ENCODE assay signal across 24 mouse cellular contexts in the genomic region with DNA sequence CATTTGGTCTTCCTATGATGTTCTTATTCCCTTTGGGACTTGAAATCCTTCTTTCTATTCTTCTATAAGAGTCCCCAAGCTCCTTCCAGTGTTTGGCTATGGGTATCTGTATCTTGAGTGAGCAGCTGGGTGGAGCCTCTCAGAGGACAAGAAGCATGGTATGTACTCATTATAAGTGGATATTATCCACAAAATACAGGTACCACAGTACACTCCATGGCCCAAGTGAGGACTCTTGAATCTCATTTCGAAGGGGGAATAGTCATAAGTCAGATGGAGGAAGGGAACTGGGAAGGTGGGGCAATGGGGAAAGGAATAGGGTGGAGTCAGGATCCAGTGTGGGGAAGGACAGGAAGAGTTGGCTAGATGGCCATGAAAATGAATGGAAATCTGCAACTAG. TPM values are rescaled to one million over a fixed set of nuclear protein-coding genes. Genes with fewer than 3 reads are reported as not detected.
A peak's percentile ranks its signal among the peaks of the same experiment; 100 is the strongest.
DNase-seq lines count a peak whose midpoint lies in the region; ATAC-seq and TF ChIP-seq lines count a peak whose summit lies in the region.
"Had no signal": no experiment of that assay in that cellular context is flagged by ENCODE, and none has a peak within 500 bp of the region (broad histone marks: within the 10 kb centered on the region; RNA-seq: fewer than 3 reads in every experiment).

No protein-coding gene starts in this region.

- DNase-seq in cerebellum, adult 9-11 months: peak; percentile 40
- no peak for DNase-seq in cerebellum, adult 11 months
- DNase-seq in lung, postnatal 0 days (ENCODE audit: low spot score): peak; percentile 50
- DNase-seq in lung, adult 2 months: no peak
- DNase-seq in testis, postnatal 10 days (ENCODE audit: low spot score): no peak
- DNase-seq in retina, postnatal 1 day: no peak
- DNase-seq: adrenal gland, adult 8-10 months; adrenal gland, postnatal 14 days; adrenal gland, postnatal 36 days; cerebellum, adult 18-20 months; cerebellum, postnatal 10 days; cerebellum, postnatal 25 days; forebrain, postnatal 0 days had no signal

- no peak for TF ChIP-seq POLR2A in lung, adult 2 months (IDR thresholded peaks at IDR 0.05; ENCODE audit: borderline replicate concordance, extremely low read depth, low read depth, low read length)
- TF ChIP-seq POLR2A in testis, adult 2 months (IDR thresholded peaks at IDR 0.05; ENCODE audit: control insufficient read depth, low read depth, low read length): no peak

- H3K9ac ChIP-seq in lung, postnatal 0 days (replicated peaks; ENCODE audit: low read depth): no peak overlapping the region
- H3K9ac ChIP-seq: embryonic facial prominence, embryonic 12.5 days; forebrain, embryonic 13.5 days; forebrain, embryonic 15.5 days; forebrain, postnatal 0 days had no signal

- no peak overlapping the region for H3K4me3 ChIP-seq in lung, postnatal 0 days (ENCODE audit: low read depth, low read length)
- no peak overlapping the region for H3K4me3 ChIP-seq in lung, adult 2 months (replicated peaks; ENCODE audit: extremely low read depth, low read depth, low read length)
- peak overlapping the region; percentile 73 for H3K4me3 ChIP-seq in testis, adult 2 months (ENCODE audit: control insufficient read depth, low read depth, low read length)
- H3K4me3 ChIP-seq: embryonic facial prominence, embryonic 10.5 days; embryonic facial prominence, embryonic 12.5 days; forebrain, embryonic 13.5 days; forebrain, embryonic 15.5 days had no signal

- H3K36me3 ChIP-seq in lung, postnatal 0 days (ENCODE audit: insufficient read depth, low read length): 0 out of 2 replicates have a peak, but pooled peaks cover 7% of the 10 kb centered on the region
- H3K36me3 ChIP-seq in testis, adult 2 months (ENCODE audit: control insufficient read depth, insufficient read depth, low read length): no peaks in the 10 kb centered on the region; the same call in 1 of the 2 replicates

- no peaks in the 10 kb centered on the region for H3K9me3 ChIP-seq in lung, postnatal 0 days (ENCODE audit: low read length)
- H3K9me3 ChIP-seq: embryonic facial prominence, embryonic 10.5 days; embryonic facial prominence, embryonic 12.5 days; forebrain, embryonic 13.5 days; forebrain, embryonic 15.5 days; G1E had no signal

- H3K4me2 ChIP-seq in lung, postnatal 0 days (replicated peaks; ENCODE audit: low read depth, low read length): no peak overlapping the region
- H3K4me2 ChIP-seq: embryonic facial prominence, embryonic 12.5 days; forebrain, embryonic 13.5 days; forebrain, embryonic 15.5 days had no signal

- ATAC-seq in lung, postnatal 0 days: peak; percentile 10; the same call in 1 of the 2 replicates
- ATAC-seq: activated CD4-positive, CD25-positive, alpha-beta regulatory T cell, adult 4 months; forebrain, embryonic 13.5 days; forebrain, embryonic 15.5 days; forebrain, postnatal 0 days; Patski had no signal

- H3K27ac ChIP-seq in lung, postnatal 0 days (ENCODE audit: low read length): no peak overlapping the region
- H3K27ac ChIP-seq in testis, adult 2 months (ENCODE audit: control insufficient read depth, insufficient read depth, low read depth, low read length): no peak overlapping the region
- H3K27ac ChIP-seq: embryonic facial prominence, embryonic 10.5 days; embryonic facial prominence, embryonic 12.5 days; forebrain, embryonic 13.5 days; forebrain, embryonic 15.5 days had no signal

- WGBS in lung, postnatal 0 days: 60% methylated on average over 1 of the region's 1 CpGs
- WGBS in lung, adult 2 months: 70% methylated on average over 1 of the region's 1 CpGs

- TF ChIP-seq CTCF in lung, postnatal 0 days (IDR thresholded peaks at IDR 0.05): no peak
- no peak for TF ChIP-seq CTCF in lung, adult 2 months (IDR thresholded peaks at IDR 0.05; ENCODE audit: insufficient read depth, low read length)
- no peak for TF ChIP-seq CTCF in testis, adult 2 months (IDR thresholded peaks at IDR 0.05; ENCODE audit: control insufficient read depth, insufficient read depth, insufficient replicate concordance, low read depth, low read length)

- peak; percentile 94 for TF ChIP-seq EP300 in lung, postnatal 0 days (IDR thresholded peaks at IDR 0.05)

- no peaks in the 10 kb centered on the region for H3K27me3 ChIP-seq in lung, postnatal 0 days (replicated peaks; ENCODE audit: insufficient read depth, low read length)
- H3K27me3 ChIP-seq in testis, adult 2 months (ENCODE audit: control insufficient read depth, insufficient read depth, low read length): no peaks in the 10 kb centered on the region
- H3K27me3 ChIP-seq: forebrain, embryonic 13.5 days; forebrain, embryonic 15.5 days; Patski had no signal

- H3K4me1 ChIP-seq in lung, postnatal 0 days (ENCODE audit: insufficient read depth, low read depth, low read length): peaks cover 9% of the 10 kb centered on the region; the same call in 1 of the 2 replicates
- peaks cover 4% of the 10 kb centered on the region for H3K4me1 ChIP-seq in lung, adult 2 months (ENCODE audit: control insufficient read depth, insufficient read depth, low read length)
- H3K4me1 ChIP-seq in testis, adult 2 months (ENCODE audit: control insufficient read depth, insufficient read depth, low read length): 0 out of 2 replicates have a peak, but pooled peaks cover 2% of the 10 kb centered on the region

RNA-seq across cellular contexts. Expression of a gene that starts 1.5 kb away (rescaled TPM):
- polyA plus RNA-seq in lung, postnatal 0 days (2015; fragmentation: Nextera tagmentation; extraction: Ambion mirVana): 96.9 and 108 TPM in 2 replicates
- 42.8 and 58.3 TPM in 2 replicates for polyA plus RNA-seq in lung, adult 2 months (2012; rRNA removed)
- 891 and 948 TPM in 2 replicates for polyA plus RNA-seq in testis, adult 2 months (2012; rRNA removed)

RNA-seq across cellular contexts. Expression of a gene that starts 5.3 kb away (rescaled TPM):
- polyA plus RNA-seq in lung, postnatal 0 days (2015; fragmentation: Nextera tagmentation; extraction: Ambion mirVana): 63.8 and 72.8 TPM in 2 replicates
- polyA plus RNA-seq in lung, adult 2 months (2012; rRNA removed): 23.8 and 30.3 TPM in 2 replicates
- polyA plus RNA-seq in testis, adult 2 months (2012; rRNA removed): 51.9 and 53.2 TPM in 2 replicates

RNA-seq across cellular contexts. Expression of a gene that starts 5.3 kb away (rescaled TPM):
- polyA plus RNA-seq in lung, postnatal 0 days (2015; fragmentation: Nextera tagmentation; extraction: Ambion mirVana): 5.1 and 6.1 TPM in 2 replicates
- polyA plus RNA-seq in lung, adult 2 months (2012; rRNA removed): 1.1 and 1.4 TPM in 2 replicates
- 60.1 and 64.5 TPM in 2 replicates for polyA plus RNA-seq in testis, adult 2 months (2012; rRNA removed)

RNA-seq across cellular contexts. Expression of a gene that starts 10.3 kb away (rescaled TPM):
- polyA plus RNA-seq in lung, postnatal 0 days (2015; fragmentation: Nextera tagmentation; extraction: Ambion mirVana): 13.4 and 13.5 TPM in 2 replicates
- polyA plus RNA-seq in lung, adult 2 months (2012; rRNA removed): 34.4 and 42.1 TPM in 2 replicates
- polyA plus RNA-seq in testis, adult 2 months (2012; rRNA removed): 0.32 TPM in 2 replicates
- polyA plus RNA-seq: activated CD4-positive, CD25-positive, alpha-beta regulatory T cell, adult 4 months; embryonic facial prominence, embryonic 10.5 days; G1E had no signal

RNA-seq across cellular contexts. Expression of a gene that starts 28.0 kb away (rescaled TPM):
- 0.14 TPM in 1 of 2 replicates, not detected in the other for polyA plus RNA-seq in lung, postnatal 0 days (2015; fragmentation: Nextera tagmentation; extraction: Ambion mirVana)
- polyA plus RNA-seq in lung, adult 2 months (2012; rRNA removed): 0.14 and 0.18 TPM in 2 replicates
- 0.56 and 1.0 TPM in 2 replicates for polyA plus RNA-seq in testis, adult 2 months (2012; rRNA removed)
- polyA plus RNA-seq: activated CD4-positive, CD25-positive, alpha-beta regulatory T cell, adult 4 months; C2C12; embryonic facial prominence, embryonic 10.5 days; embryonic facial prominence, embryonic 12.5 days; embryonic facial prominence, embryonic 14.5 days; forebrain, embryonic 11.5 days; forebrain, embryonic 15.5 days; G1E; Patski had no signal

Comparison
In these comparisons a context has a peak if more than half of its experiments do, and no peak if none do; other contexts are left out.
1. DNase-seq: peak in cerebellum, adult 9-11 months (single experiment) and lung, postnatal 0 days (single experiment); none in cerebellum, adult 11 months (single experiment), lung, adult 2 months (single experiment), testis, postnatal 10 days (single experiment) and retina, postnatal 1 day (single experiment).